Mouse (Mus musculus) hindbrain, embryonic 15.5 days (tissue): Measurements from ENCODE around the gene Esyt2. TPM values are rescaled to one million over a fixed set of nuclear protein-coding genes. Genes with fewer than 3 reads are reported as not detected.

ENCODE experiments used
- ATAC-seq: fragments of 200-750 bp; cut with Nextera tagmentation; 2 replicates; pipeline ENCODE4 v1.8.0; 2017; ENCODE audit warnings: low read depth, moderate number of reproducible peaks, moderate TSS enrichment; ENCODE audit not compliant: low FRiP score
- H3K27ac ChIP-seq: fragments of 300-500 bp; sonication (generic); replicated peaks from 2 replicates; pipeline ENCODE4 v1.5.1; 2015; ENCODE audit warnings: mild to moderate bottlenecking, inconsistent platforms
- H3K27me3 ChIP-seq: fragments of 300-500 bp; sonication (generic); 2 replicates; pipeline ENCODE4 v1.6.1; 2015; ENCODE audit warnings: control low read depth, inconsistent platforms
- H3K36me3 ChIP-seq: fragments of 300-500 bp; sonication (generic); 2 replicates; pipeline ENCODE4 v1.6.1; 2015; ENCODE audit warnings: control low read depth, inconsistent platforms
- H3K4me1 ChIP-seq: fragments of 300-500 bp; sonication (generic); replicated peaks from 2 replicates; pipeline ENCODE4 v1.6.1; 2015; ENCODE audit warnings: control low read depth, inconsistent platforms
- H3K4me2 ChIP-seq: fragments of 300-500 bp; sonication (generic); 2 replicates; pipeline ENCODE4 v1.6.1; 2015; ENCODE audit warnings: moderate library complexity, mild to moderate bottlenecking, inconsistent platforms
- H3K4me3 ChIP-seq: fragments of 300-500 bp; sonication (generic); 2 replicates; pipeline ENCODE4 v1.5.1; 2015; ENCODE audit warnings: mild to moderate bottlenecking, inconsistent platforms
- H3K9ac ChIP-seq: fragments of 300-500 bp; sonication (generic); 2 replicates; pipeline ENCODE4 v1.6.1; 2015; ENCODE audit warnings: inconsistent platforms
- H3K9me3 ChIP-seq: fragments of 300-500 bp; sonication (generic); 2 replicates; pipeline ENCODE4 v1.6.1; 2016; ENCODE audit warnings: control low read depth, inconsistent platforms
- WGBS: fragments of 180-500 bp; shearing (Covaris S2); methylation state at CpG from one replicate; pipeline ENCODE4 v1.1.7; 2015; 5-methylcytosine and 5-hydroxymethylcytosine counted together
- polyA plus RNA-seq: library from polyadenylated mRNA; unstranded; fragments of >200 nt; fragmentation: Nextera tagmentation; extraction: Ambion mirVana; gene quantifications from 2 replicates; pipeline ENCODE4 v1.2.1, GENCODE M21; 2015

Gene Esyt2
- polyA plus RNA-seq = 12.3 and 12.4 TPM in 2 replicates

- Histone ChIP-seq H3K27ac (peak within 1 kb of the TSS; percentile 98), H3K4me3 (peak within 1 kb of the TSS; percentile 78), H3K9ac (peak within 1 kb of the TSS; percentile 86), H3K9me3 (no peaks in the 10 kb centered on the region), H3K36me3 (no peaks in the 10 kb centered on the region), H3K27me3 (no peaks in the 10 kb centered on the region), H3K4me1 (peaks cover 19% of the 10 kb centered on the region), H3K4me2 (peak within 1 kb of the TSS; percentile 98)
- WGBS = under 1% methylated on average over 67 of the region's 68 CpGs
- peak; percentile 97 for ATAC-seq
These were observed at the start of gene Esyt2 for GRCm38 (mm10) chr12:116280653-116281364. Gene Esyt2 (plus strand): TSS chr12:116281196.

GRCm38 (mm10) chr12:116231612-116232011, 49.4 kb upstream of the Esyt2 start:
- H3K9ac ChIP-seq = no peak overlapping the region
- no peak for ATAC-seq
- H3K4me2 ChIP-seq = no peak overlapping the region
- H3K27ac ChIP-seq = no peak overlapping the region
- H3K27me3 ChIP-seq = no peaks in the 10 kb centered on the region
- no peak overlapping the region for H3K4me3 ChIP-seq
- no peaks in the 10 kb centered on the region for H3K4me1 ChIP-seq
- 0 out of 2 replicates have a peak, but pooled peaks cover 7% of the 10 kb centered on the region for H3K36me3 ChIP-seq
- H3K9me3 ChIP-seq = no peaks in the 10 kb centered on the region
- WGBS = 74% methylated on average over 12 of the region's 12 CpGs

GRCm38 (mm10) chr12:116232061-116232460, 48.9 kb upstream of the Esyt2 start:
- ATAC-seq = no peak
- Histone ChIP-seq H3K9me3 (no peaks in the 10 kb centered on the region), H3K4me3 (no peak overlapping the region), H3K4me1 (no peaks in the 10 kb centered on the region), H3K4me2 (no peak overlapping the region), H3K27me3 (no peaks in the 10 kb centered on the region), H3K36me3 (0 out of 2 replicates have a peak, but pooled peaks cover 7% of the 10 kb centered on the region), H3K9ac (no peak overlapping the region), H3K27ac (no peak overlapping the region)
- WGBS = 89% methylated on average over 1 of the region's 1 CpGs

GRCm38 (mm10) chr12:116235356-116235755, 45.6 kb upstream of the Esyt2 start:
- 0 out of 2 replicates have a peak, but pooled peaks cover 10% of the 10 kb centered on the region for H3K36me3 ChIP-seq
- no peak overlapping the region for H3K27ac ChIP-seq
- no peaks in the 10 kb centered on the region for H3K4me1 ChIP-seq
- no peaks in the 10 kb centered on the region for H3K9me3 ChIP-seq
- 91% methylated on average over 4 of the region's 4 CpGs for WGBS
- H3K4me2 ChIP-seq = no peak overlapping the region
- ATAC-seq = no peak
- H3K4me3 ChIP-seq = no peak overlapping the region
- H3K27me3 ChIP-seq = no peaks in the 10 kb centered on the region
- H3K9ac ChIP-seq = no peak overlapping the region

GRCm38 (mm10) chr12:116236658-116237057, 44.3 kb upstream of the Esyt2 start:
- no peak overlapping the region for H3K27ac ChIP-seq
- H3K4me3 ChIP-seq = no peak overlapping the region
- no peaks in the 10 kb centered on the region for H3K9me3 ChIP-seq
- 0 out of 2 replicates have a peak, but pooled peaks cover 9% of the 10 kb centered on the region for H3K36me3 ChIP-seq
- 93% methylated on average over 3 of the region's 3 CpGs for WGBS
- H3K4me2 ChIP-seq = no peak overlapping the region
- H3K27me3 ChIP-seq = no peaks in the 10 kb centered on the region
- no peak overlapping the region for H3K9ac ChIP-seq
- ATAC-seq = no peak
- H3K4me1 ChIP-seq = no peaks in the 10 kb centered on the region

GRCm38 (mm10) chr12:116238370-116238769, 42.6 kb upstream of the Esyt2 start:
- Histone ChIP-seq H3K9me3 (no peaks in the 10 kb centered on the region), H3K36me3 (0 out of 2 replicates have a peak, but pooled peaks cover 9% of the 10 kb centered on the region), H3K9ac (no peak overlapping the region), H3K4me3 (no peak overlapping the region), H3K27me3 (no peaks in the 10 kb centered on the region), H3K4me1 (no peaks in the 10 kb centered on the region), H3K4me2 (no peak overlapping the region), H3K27ac (no peak overlapping the region)
- no peak for ATAC-seq

GRCm38 (mm10) chr12:116238803-116239202, 42.2 kb upstream of the Esyt2 start:
- Histone ChIP-seq H3K4me2 (no peak overlapping the region), H3K27me3 (no peaks in the 10 kb centered on the region), H3K4me1 (no peaks in the 10 kb centered on the region), H3K27ac (no peak overlapping the region), H3K4me3 (no peak overlapping the region), H3K36me3 (peaks cover 13% of the 10 kb centered on the region), H3K9me3 (no peaks in the 10 kb centered on the region), H3K9ac (no peak overlapping the region)
- no peak for ATAC-seq
- 79% methylated on average over 3 of the region's 3 CpGs for WGBS

GRCm38 (mm10) chr12:116244601-116245000, 36.4 kb upstream of the Esyt2 start:
- no peaks in the 10 kb centered on the region for H3K9me3 ChIP-seq
- 87% methylated on average over 1 of the region's 1 CpGs for WGBS
- ATAC-seq = no peak
- H3K27me3 ChIP-seq = no peaks in the 10 kb centered on the region
- H3K4me3 ChIP-seq = no peak overlapping the region
- no peak overlapping the region for H3K9ac ChIP-seq
- H3K4me1 ChIP-seq = no peaks in the 10 kb centered on the region
- peaks cover 47% of the 10 kb centered on the region for H3K36me3 ChIP-seq
- no peak overlapping the region for H3K27ac ChIP-seq
- H3K4me2 ChIP-seq = no peak overlapping the region

- 84% methylated on average over 8 of the region's 8 CpGs for WGBS
- Histone ChIP-seq H3K4me2 (no peak overlapping the region), H3K36me3 (peaks cover 13% of the 10 kb centered on the region), H3K27me3 (no peaks in the 10 kb centered on the region), H3K9me3 (no peaks in the 10 kb centered on the region), H3K4me3 (no peak overlapping the region), H3K9ac (no peak overlapping the region), H3K4me1 (no peaks in the 10 kb centered on the region), H3K27ac (no peak overlapping the region)
- ATAC-seq = no peak
These were observed 26.3 kb upstream of the Esyt2 start for GRCm38 (mm10) chr12:116254652-116255051.

GRCm38 (mm10) chr12:116255636-116256035, 25.4 kb upstream of the Esyt2 start:
- no peak overlapping the region for H3K4me2 ChIP-seq
- 92% methylated on average over 11 of the region's 11 CpGs for WGBS
- H3K36me3 ChIP-seq = peaks cover 13% of the 10 kb centered on the region
- no peak overlapping the region for H3K27ac ChIP-seq
- H3K9me3 ChIP-seq = no peaks in the 10 kb centered on the region
- H3K27me3 ChIP-seq = no peaks in the 10 kb centered on the region
- H3K4me1 ChIP-seq = peaks cover 1% of the 10 kb centered on the region; the same call in 1 of the 2 replicates
- no peak overlapping the region for H3K4me3 ChIP-seq
- no peak overlapping the region for H3K9ac ChIP-seq
- no peak for ATAC-seq

GRCm38 (mm10) chr12:116258321-116258720, 22.7 kb upstream of the Esyt2 start:
- no peak overlapping the region for H3K4me2 ChIP-seq
- H3K36me3 ChIP-seq = peaks cover 9% of the 10 kb centered on the region
- peaks cover 20% of the 10 kb centered on the region for H3K4me1 ChIP-seq
- H3K27me3 ChIP-seq = no peaks in the 10 kb centered on the region
- no peak overlapping the region for H3K4me3 ChIP-seq
- H3K9ac ChIP-seq = no peak overlapping the region
- ATAC-seq = no peak
- WGBS = 86% methylated on average over 2 of the region's 2 CpGs
- no peak overlapping the region for H3K27ac ChIP-seq
- no peaks in the 10 kb centered on the region for H3K9me3 ChIP-seq

GRCm38 (mm10) chr12:116262555-116263341, 18.2 kb upstream of the Esyt2 start, which contains the start of gene Wdr60:
Gene Wdr60 (minus strand): TSS chr12:116263022.
- H3K9me3 ChIP-seq = no peaks in the 10 kb centered on the region
- WGBS = 3% methylated on average over 47 of the region's 47 CpGs
- no peaks in the 10 kb centered on the region for H3K36me3 ChIP-seq
- peak within 1 kb of the TSS; percentile 85 for H3K4me2 ChIP-seq
- H3K4me3 ChIP-seq = peak within 1 kb of the TSS; percentile 75
- peak within 1 kb of the TSS; percentile 75 for H3K27ac ChIP-seq
- peak; percentile 98 for ATAC-seq
- H3K27me3 ChIP-seq = no peaks in the 10 kb centered on the region
- peaks cover 23% of the 10 kb centered on the region for H3K4me1 ChIP-seq
- peak within 1 kb of the TSS; percentile 77 for H3K9ac ChIP-seq
